Mouse (Mus musculus) v-Abl transformed pro-B cells (cell line): ENCODE results near the gene Flt1.

ENCODE experiments used
- in situ Hi-C, 2 experiments: fragments of 400-800 bp; cut with MboI; formaldehyde crosslinking; loops; one replicate each; pipeline ENCODE4 v1.15.1; 2025; ENCODE audit not compliant: unreplicated experiment in 2 of 2

Gene Flt1

DNA sequence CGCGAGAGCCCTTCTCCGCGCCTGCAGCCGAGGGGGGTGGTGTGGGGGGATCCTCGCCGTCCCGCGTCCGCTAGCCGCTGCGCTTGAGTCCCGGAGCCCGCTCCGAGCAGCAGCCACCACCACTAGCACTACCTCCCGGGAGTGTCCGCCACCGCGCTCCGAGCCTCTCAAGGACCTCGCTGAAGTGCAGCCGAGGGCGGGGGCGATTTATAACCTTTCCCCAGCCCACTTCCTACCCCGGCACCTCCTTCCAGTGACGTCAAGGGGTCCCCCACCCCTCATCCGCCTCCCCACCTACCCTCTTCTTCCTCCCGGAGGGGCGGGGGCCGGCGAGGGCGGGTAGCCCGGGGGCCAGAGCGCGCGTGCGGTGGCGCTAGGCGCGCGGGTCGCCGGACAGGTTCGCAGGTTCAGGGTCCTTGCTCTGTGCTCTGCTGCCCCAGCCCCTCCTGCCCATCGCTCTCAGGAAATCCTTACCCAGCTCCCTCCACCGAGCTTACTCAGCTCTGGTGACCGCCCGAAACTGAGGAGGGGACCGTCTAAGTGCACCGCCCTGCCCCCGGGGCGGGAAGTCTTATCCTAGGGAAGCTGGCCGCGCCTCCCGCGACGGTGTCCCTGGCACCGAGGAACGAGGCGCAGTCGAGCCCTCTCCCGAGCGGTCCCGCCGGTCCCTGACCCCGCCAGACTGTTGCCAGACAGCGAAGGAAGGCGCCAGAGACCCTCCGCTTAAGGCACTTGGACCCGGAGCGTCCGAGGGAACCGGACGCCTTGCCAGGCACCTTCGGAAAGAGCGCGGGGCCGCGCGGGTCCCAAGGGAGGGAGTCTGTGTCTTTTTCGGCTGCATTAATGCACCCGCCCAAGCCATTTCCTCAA lies at the start of gene Flt1:
Flt1 (minus strand) TSS at position 181 of the 870 bp plus-strand sequence.
- in situ Hi-C loops = no loop called here

DNA sequence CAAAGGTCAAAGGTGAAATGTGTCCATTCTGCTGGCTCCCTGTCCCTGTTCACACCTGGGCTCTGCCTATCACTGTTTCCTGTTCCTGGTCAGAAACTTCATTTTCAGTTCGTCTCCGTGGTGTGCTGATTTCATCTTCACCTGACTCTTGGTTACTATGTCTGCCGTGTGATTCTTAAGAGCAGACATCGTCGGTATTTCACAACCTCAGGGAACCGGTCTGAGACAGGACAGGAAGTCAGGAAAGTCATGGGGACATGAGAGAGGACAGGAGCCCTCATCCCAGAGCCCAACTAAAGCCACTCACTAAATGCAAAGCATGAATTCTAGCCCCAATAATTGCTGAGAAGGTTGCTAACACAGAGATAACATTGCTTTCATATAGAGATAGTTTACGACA lies 49.4 kb upstream of the Flt1 start:
- in situ Hi-C loops = no loop called here

DNA sequence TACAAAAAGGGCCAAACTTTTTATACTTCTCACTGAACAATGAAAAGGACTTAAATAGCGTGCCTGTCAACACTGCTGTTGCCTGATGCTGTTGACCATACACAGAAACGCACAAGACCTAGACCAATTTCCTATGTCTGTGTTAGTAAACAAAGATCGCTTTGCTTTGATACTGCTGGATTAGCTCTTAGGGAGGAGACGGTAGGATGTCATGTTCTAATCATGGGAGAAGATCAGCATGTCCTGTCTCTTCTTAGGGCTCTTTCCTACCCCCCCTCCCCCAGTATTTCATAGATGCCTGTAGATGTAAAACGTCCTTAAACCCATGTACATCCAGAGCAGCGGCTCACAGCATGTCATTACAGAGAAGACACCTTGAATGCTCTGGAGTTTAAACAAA lies 44.1 kb upstream of the Flt1 start:
- in situ Hi-C loops = no loop called here

DNA sequence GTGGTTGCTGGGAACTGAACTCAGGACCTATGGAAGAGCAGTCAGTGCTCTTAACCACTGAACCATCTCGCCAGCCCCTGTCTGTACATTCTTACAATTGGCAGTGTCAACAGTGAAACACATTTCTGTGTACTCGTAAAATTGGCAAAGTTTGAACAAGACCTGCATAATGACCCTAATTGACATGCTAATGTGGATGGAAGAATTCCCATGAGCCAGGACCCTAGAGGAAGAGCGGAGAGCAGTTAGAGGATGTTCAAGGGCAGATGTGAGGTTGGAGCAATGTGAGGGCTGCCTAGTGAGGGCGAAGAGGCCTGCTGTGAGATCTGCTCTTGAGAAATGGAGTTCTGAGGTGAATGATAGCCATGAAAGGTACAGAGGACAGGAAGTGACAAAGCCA lies 38.2 kb upstream of the Flt1 start:
- in situ Hi-C loops = no loop called here

DNA sequence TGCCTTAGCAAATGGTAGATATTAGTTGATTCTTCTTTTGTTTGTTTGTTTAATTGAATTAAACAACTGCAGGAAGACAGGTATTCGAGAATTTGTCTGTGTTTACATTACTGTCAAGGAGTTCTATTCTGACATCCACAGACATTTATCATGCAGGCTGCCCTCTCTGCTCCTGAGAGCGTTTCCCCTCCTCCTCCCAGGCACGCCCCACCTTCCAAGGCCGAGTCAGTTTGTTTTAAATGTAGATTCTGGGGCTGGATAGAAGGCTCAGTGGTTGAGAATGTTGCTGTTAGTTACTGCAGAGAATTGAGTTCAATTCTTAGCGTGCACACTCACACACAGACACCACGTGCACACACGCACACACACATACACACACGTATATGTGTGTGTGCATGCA lies 36.2 kb upstream of the Flt1 start:
- in situ Hi-C loops = no loop called here

DNA sequence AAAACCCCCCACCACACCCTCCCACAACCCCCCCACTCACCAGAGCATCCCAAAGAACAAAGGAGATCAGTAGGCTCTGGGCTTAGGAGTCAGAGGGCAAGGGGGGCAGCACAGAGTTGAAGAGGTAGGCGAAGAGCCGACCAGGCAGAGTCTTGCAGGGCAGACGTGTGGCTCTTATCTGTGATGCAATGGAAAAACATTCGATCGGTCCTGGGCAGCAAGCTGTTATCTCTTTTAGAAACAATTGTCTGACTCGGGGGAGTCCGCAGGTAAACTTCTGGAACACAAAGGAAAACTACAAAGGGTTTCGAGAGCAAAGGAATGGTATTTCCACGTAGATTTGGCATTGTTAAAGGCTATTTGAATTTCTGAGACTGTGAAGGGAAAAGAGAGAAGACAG lies 35.5 kb upstream of the Flt1 start:
- in situ Hi-C loops = no loop called here

DNA sequence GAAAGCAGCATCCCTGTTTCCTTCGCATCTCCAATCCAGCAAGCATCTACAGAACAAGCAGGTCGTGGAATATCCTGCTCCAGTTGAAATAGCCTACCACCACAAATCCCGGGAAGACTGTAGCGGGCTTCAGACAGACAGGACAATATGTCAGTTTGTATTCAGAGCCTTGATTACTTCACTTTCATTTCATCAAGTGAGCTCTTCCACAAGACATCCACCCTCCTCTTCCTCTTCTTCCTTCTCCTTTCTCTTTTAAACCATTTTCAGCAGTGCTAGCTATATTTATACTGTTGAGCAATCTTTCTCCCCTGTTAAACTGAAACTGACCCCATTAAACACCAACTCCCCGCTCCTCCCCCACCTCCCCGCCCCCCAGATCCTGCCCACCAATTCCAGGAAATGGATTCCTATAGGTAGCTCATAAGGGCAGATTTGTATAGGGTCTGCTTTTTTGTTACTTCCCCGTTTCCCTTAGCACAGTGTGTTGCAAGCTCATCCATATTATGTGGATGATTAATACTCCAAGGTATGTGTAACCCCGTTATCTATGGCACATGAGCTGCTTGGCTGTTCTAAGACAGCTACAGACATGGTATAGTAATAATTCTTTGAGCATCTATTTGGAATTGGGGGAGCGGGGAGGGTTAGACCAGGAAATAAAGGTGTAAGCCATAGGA lies 33.0 kb upstream of the Flt1 start:
- in situ Hi-C loops = no loop called here

DNA sequence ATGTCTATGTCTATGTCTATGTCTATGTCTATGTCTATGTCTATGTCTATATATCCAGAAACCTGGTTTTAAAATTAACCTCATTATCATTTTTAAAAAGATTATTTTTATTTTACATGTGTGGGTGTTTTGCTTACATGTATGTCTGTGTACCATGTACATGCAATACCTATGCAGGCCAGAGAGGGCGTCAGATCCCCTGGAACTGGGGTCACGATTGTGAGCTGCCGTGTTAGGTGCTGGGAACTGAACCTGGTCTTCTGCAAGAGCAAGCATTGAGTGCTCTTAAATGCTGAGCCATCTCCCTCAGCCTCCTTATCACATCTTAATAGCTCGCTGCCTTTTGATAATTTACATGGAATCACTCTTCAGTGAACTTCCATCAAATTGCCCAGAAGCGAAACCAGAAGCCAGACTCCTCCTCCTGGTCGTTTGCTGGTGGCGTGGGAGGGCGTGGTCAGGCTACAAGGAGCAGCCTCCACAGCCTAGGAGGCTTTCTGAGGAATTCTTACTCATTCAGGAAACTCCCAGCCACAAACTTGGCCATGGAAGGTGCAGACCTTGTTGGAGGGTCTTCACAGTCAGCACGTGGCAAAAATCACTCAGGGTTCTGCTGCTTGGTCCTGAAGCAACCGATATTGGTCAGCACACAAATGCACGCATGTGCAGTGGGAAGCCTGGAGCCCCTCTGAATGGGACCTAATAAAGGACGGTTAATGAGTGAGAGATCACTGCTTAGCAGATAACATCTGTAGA lies 32.2 kb upstream of the Flt1 start:
- in situ Hi-C loops = no loop called here

DNA sequence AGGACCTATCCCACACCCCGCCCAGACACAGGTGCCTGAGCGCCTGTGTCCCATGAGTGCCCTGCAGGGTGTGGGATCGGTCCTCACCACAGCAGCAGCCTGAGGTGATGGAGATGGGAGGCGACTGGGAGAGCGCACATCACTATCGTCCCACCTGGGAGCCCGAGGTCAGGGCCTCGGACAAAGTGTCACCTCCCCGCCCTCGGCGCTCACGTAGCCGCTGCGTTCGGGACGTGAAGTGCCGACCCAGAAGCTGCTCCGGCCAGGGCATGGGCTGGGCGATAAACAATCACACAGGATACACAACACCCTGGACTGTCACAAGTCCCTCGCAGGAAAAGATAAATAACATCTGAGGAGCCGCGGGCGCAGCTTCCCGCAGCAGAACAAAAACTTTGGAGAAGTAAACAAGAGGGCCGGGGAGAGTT lies 27.1 kb upstream of the Flt1 start:
- in situ Hi-C loops = no loop called here

DNA sequence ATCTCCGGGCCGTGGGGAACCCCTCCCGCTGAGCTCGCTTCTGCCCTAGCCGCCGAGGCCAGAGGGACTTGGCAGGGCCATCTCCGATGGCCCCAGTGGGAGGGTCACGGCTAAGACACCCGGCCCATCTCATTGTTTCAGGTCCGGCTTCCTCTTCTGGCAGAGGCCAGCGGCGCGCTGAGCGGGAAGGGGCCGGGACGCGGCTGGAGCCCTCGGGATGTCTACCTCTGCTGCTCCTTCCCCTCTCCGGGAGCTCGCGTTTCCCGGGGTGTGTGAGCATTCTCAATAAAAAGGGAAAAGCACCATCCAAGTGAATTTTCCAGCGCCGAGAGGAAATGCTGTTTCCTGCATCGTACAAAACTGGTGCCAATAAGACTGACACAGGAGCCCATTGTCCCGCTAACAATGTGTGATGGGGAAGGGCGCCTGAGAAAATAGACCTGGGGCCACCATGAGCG lies 25.9 kb upstream of the Flt1 start:
- in situ Hi-C loops = no loop called here

DNA sequence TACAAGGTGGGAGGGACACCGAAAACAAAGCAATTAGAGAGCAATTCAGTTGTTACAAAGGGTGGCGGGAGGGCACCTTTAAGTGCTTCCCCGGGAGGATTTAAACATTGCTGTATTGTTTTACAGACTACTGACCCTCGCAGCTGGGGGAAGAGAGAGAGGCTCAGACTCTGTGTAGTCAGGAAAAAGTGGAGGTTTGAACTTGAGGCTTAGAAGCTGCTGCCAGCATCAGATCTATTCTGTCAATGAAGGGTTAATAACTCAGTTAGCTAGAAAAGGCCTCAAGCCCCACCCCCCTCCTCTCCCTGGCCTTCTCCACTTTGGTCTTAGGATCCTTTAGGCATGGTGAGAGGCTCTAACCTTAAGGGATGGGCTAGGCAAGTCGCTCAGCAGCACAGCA lies 24.2 kb upstream of the Flt1 start:
- in situ Hi-C loops = no loop called here

DNA sequence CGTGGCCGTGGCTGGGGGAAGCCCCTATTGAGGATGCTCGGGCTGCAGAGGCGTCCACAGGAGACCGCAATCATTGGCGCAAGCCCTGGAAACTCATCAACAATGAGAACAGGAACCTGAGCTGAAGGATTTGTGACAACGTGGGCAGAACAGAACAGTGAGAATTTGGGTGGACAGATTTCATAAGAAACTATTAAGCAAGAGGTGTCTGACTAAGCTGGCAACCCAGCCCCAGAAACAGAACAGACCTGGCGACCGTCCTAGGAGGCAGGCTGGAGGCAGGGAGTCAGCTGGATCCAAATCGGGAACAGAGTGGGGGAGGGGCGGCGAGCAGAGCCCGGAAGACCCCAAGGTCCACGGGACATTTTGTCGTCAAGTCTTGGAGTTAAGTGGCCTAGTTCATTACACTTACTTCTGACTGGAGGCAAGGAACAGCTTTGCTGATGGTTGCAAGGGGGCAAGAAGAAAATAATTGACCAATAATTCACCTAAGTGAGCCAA lies 22.3 kb upstream of the Flt1 start:
- in situ Hi-C loops = no loop called here

DNA sequence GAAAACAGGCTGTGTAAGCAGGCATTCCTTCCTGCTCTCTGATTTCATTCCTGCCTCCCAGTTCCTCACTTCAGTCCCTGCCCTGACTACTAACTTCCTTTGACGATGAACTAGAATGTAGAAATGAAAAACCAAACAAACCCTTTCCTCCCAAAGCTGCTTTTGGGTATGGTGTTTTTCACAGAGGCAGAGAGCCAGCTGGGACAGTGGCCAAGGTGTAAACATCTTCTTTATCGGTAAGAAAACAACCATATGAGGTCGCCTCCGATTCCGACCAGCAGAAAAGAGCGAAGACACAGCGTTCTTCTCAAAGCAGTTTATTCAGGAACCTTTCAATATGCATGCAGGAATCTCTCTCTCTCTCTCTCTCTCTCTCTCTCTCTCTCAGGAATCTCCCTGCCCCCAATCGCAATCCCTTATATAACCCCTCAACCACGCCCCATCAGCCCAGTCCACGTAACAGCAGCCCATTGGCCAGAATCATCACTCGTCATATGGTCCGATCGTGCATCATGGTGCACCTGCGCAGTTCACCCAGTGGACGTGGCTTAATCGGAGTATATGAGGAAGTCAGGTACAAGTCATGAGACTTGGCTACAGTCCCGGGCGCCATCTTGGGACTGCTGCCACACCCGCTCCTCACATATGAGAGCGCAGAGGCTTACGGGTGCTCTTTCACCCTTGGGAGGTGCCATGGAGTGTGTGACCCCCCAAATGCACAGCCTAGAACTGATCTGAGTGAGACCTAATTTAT lies 19.3 kb upstream of the Flt1 start:
- in situ Hi-C loops = no loop called here

DNA sequence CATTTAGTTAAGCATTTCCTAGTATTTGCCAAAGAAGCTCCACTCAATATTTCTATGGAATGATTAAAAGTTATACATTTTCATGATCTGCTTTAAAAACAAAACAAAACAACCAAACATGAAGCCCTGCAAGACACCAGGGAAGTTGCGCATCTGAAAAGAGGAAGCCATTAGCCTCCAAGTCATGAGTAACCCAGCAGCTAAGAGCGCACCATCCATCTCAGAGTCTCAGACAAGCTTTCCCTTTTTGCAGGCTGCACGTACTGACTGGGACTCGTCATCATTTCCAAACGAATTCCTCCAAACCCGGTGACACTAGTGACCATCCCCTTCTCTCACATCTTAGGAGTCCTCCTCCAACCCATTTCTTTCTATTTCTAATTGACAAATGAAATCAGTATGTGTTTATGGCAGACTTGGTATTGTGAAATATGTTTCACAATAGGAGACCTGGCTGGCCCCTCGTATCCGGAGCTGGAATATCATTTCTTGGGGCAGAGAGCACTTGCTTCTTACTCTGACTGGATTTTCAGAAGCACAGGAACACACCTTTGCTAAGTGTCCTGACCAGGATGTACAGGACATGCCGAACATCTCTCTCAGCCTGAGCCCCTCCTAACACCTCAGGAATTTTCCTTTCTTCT lies 16.8 kb upstream of the Flt1 start:
- in situ Hi-C loops = no loop called here

DNA sequence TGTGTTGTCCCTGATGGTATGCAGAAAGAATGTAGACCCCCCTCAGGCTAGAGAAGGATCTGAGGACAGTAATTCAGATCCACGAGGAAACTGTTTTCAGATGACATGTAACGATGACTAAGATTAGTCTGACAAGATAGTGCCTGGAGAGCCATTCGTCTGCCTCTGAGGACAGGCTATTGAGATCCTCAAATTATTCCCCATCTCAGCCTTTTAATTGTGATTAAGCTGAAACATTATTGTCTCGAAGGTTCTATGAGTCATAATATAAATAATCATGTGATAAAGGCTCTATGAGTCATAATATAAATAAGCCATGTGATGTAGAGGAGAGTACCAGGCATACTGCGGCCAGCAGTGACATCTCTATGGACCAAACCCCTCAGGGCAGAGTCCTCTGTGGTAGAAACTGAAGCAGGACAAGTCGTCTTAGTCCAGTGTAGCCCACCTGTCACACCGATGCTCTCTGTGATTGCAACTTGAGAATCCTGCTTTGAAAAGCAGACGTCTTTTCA lies 11.0 kb upstream of the Flt1 start:
- in situ Hi-C loops = loop anchor here in 1 of 2 experiments (10.0 kb wide), 1 partner anchor 322 kb away; no protein-coding TSS in a partner anchor

DNA sequence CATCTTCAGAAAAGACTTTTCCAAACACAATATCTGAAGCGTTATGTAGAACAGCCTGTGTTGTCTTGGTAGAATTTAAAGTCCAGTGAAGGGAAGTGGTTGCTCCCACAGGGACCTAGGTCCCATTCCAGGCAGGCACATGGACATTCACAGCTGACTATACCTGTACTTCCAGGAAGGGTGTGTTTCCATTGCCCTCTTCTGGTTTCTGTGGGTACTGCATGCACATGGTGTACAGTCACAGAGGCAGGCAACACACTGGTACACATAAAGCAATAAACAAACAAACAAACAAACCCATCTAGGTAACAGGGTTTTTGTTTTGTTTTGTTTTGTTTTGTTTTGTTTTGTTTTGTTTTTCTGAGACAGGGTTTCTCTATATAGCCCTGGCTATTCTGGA lies 7.9 kb upstream of the Flt1 start:
- in situ Hi-C loops = loop anchor here in 1 of 2 experiments (5.0 to 10.0 kb wide), 2 partner anchors 319 to 401 kb away; no protein-coding TSS in a partner anchor

DNA sequence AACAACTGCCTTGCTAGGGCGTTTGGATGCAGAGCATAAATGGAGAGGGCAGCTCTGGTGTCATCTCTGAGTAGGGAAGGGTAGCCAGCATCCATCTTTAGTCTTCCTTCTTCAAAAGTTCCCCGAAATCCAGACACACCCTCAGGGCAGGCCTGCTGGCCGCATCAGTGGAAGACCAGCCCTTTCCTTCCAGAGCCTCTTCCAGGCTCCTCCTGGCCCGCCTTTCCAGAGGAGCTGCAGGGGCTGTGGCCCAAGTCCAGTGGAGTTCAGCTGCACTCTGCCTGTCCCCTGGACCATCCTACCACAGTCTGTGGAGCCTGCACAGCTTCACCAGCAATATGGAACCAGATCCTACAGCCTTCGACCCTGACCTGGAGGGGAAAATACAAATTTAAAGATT lies 7.1 kb upstream of the Flt1 start:
- in situ Hi-C loops = loop anchor here in 1 of 2 experiments (5.0 to 10.0 kb wide), 2 partner anchors 318 to 401 kb away; no protein-coding TSS in a partner anchor

DNA sequence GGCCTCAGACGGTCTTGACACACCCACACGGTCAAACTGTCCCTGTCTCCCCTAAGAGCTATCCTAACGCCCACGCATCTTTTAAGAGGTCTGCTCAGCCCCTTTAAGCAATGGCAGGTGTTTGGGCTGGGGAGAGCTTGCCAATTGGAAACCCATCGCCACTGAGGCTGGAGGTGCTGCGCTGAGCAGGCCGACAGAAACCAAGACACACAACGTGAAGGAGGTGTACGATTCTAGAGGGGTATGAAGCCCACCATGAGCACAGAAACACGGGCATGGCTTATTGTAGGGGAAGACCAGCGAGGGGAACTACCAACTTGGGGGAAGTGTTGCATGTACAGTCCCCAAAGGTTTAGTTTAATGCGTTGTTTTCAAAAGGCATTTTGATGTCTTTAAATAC lies 1.7 kb upstream of the Flt1 start:
- in situ Hi-C loops = no loop called here

DNA sequence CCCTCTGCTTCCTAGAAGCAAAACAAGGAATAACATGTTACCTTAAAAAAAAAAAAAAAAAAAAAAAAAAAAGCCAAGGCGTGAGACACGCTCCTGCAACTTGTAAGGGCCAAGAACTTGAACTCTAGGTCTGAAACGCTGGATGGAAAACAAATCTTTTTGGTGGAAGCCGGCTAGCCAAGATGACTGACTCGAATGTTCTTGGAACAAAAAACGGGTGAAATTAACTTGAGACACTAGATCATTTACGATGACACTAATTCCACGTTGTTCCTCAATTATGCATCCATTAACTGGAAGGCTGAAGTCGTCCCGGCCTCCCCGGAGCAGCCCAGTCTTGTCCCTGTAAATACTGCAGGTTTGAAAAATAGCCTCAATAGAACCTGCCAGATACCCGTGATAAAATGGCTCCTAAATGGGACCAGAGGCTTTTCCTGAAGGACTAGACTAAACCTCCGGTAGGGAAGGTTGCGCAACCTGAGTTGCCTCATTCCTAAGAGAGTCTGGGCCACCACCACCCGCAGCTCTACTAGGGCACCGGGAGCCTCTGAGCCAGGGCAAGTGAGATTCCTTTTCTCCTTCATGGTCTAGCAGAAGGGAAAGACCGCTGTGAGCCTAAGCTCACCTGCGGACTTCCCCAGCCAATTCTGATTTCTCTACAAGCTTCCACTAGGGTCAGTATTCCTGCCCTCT lies 1.0 kb upstream of the Flt1 start:
- in situ Hi-C loops = no loop called here
